Mouse (Mus musculus): ENCODE measurements at regions not wholly inside any gene's neighbourhood (a gene's known extent, or its start where the extent isn't known, plus 50 kb on each side); places are given as distances from the start of the nearest gene placed in this dataset.

- no peak for DNase-seq
Measured at GRCm38 (mm10) chr11:27280791-27281190, 687.0 kb upstream of the Vrk2 start.

DNA sequence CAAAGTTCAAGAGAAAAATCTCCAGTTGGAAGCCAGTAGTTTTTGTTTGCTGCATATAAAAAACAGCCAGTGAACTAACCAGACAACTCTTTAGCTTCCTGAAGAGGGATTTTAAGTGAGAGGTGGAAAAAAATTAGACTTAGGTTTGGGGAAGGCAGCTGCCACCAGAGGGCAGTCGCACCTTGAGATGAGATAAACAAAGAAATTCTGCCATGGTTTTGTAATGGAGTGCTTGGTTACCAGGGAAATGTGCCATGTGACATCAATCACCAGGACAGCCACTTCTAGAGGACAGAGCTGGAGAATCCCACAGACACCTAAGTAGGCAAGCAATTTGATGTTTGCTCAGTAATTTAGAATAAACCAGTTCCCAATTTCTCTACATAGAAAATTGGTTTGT is 670.5 kb upstream of the Vrk2 start:
- DNase-seq, result peak; percentile 54

DNA sequence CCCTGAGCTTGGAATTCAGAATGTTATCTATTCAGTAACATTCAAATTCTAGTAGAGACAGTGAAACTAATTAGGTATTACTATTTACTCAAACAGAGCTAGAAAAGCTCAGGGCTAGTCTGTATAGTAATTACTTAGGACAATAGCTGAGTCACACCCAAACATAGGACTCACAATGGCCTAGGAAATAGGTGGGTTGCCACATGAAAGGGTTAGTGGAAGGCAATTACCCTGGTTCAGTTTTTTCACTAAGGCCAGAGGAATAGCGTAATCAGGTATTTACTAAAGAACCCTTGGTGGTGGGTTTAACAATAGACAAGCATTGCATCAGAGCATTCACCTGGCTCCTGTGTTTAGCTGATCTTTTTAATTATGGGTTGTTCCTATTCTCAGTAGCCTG is 664.7 kb upstream of the Vrk2 start:
- no peak for DNase-seq

- no peak for DNase-seq
Measured at GRCm38 (mm10) chr11:27235884-27236283, 642.1 kb upstream of the Vrk2 start.

GRCm38 (mm10) chr11:27226454-27226853 is 632.7 kb upstream of the Vrk2 start:
- DNase-seq, result no peak

GRCm38 (mm10) chr11:27222436-27222835 is 628.6 kb upstream of the Vrk2 start:
- no peak for DNase-seq

- DNase-seq, result no peak
Measured at GRCm38 (mm10) chr11:27221956-27222355, 628.2 kb upstream of the Vrk2 start.

DNA sequence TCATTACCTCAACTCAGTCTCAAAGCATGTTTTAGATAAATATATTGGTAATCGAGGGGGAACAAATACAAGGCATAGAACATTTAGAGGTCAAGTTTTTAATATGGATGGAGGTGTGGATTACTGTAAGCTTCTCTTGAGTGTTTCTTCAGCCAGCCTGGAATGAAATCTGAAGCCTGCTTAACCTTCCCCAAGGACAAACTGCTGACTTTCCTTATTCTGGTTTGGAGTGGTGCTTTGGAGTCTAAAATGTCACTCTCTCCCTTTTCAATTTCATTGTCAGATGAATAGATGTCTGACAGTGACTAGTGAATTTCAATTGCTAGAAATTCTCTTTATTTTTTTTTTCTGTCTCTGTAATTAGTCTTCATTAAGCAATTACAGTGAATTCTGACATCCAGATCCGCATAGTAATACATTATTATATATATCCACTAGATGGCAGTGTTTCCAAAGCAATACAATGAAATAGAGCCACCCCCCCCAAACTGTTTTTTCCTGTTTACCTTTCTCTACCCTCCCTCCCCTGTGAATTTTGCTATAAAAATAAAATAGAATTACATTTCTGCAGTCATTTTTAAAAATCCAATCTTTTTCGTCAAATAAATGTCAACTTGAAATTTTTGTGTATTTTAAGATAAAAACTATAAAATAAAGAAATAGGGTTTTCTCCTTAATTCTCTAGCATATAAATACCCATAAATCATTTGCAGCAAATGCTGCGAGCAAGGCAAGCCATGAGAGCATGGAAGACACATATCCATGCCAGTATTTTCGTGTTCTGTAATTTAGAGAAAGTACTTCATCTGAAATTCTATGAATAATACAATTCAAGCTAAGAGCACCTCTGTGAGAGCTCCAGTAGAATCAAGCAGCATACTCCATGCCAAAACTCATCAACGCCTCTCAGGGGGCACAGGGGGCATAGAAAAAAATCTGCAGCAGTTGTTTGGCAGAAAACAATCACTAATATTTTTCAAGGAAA is 626.2 kb upstream of the Vrk2 start:
- DNase-seq, result no peak

GRCm38 (mm10) chr11:27215752-27216151 is 622.0 kb upstream of the Vrk2 start:
- no peak for DNase-seq

GRCm38 (mm10) chr11:27203330-27204214 is 609.8 kb upstream of the Vrk2 start:
- no peak for DNase-seq

DNA sequence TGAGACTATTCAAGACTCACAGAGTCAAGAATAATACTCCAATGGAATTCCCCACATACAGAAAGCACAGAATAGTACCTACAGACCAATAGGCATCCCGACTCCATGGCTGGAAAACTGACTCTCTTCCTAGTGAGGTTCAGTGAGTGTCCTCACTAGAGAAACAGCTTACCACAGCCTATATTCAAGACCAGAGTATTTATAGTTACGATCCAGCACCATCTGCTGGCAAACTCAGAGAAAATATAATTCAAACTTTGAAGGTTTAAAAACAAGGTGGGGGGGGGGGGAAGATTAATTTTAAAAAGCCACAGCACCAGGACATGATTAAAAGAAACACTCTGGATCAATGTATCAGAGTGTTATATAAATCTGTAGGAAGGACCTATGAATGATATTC is 590.2 kb upstream of the Vrk2 start:
- no peak for DNase-seq

DNA sequence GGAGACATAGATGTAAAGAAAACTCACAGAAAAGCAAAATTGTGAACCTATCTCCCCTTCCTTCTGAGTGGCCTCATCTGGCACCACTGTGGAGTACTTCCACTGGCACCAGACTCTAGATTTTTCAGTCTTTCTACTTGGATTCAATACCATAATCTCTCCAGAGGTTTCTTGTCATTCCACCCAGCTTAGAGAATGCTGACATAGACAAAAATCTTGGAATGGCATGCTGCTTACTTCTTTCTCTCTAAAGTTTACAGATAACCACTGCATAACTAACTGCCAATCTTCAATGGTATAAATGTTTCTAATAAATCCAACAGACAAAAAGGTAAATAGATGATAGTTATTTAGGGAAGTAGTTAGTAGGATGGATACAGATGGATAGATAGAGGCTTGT is 589.6 kb upstream of the Vrk2 start:
- DNase-seq, result no peak

GRCm38 (mm10) chr11:27160411-27160810 is 566.6 kb upstream of the Vrk2 start:
- DNase-seq, result no peak

Data from adrenal gland, postnatal 10 days (tissue).